Mouse (Mus musculus): ENCODE measurements around the gene Myo6. TPM values are rescaled to one million over a fixed set of nuclear protein-coding genes. Genes with fewer than 3 reads are reported as not detected.

Gene Myo6
- polyA plus RNA-seq, 1 experiment from 2014 or later, result 50.6 TPM

GRCm38 (mm10) chr9:80260905-80261304 is 96.1 kb downstream of the Myo6 start:
- no peak overlapping the region for H3K27ac ChIP-seq (ENCODE audit: low read length)
- H3K4me3 ChIP-seq (ENCODE audit: low read depth, low read length), result no peak overlapping the region
- H3K36me3 ChIP-seq (ENCODE audit: control insufficient read depth, insufficient read depth, low read length), result peaks cover 4% of the 10 kb centered on the region; the same call in 1 of the 2 replicates
- WGBS, result 66% methylated on average over 3 of the region's 3 CpGs
- ATAC-seq (ENCODE audit: insufficient number of reproducible peaks, insufficient read depth, low FRiP score, low read depth), result no peak
- no peak overlapping the region for H3K9ac ChIP-seq (replicated peaks; ENCODE audit: low read depth, low read length)
- no peak overlapping the region for H3K4me2 ChIP-seq (replicated peaks; ENCODE audit: low read depth, low read length)
- no peaks in the 10 kb centered on the region for H3K9me3 ChIP-seq (ENCODE audit: control insufficient read depth, low read depth, low read length)
- no peaks in the 10 kb centered on the region for H3K27me3 ChIP-seq (ENCODE audit: control insufficient read depth, insufficient read depth, low read length)
- peaks cover 6% of the 10 kb centered on the region; the same call in 1 of the 2 replicates for H3K4me1 ChIP-seq (ENCODE audit: control insufficient read depth, insufficient read depth, low read length)

- Histone ChIP-seq H3K9me3 (ENCODE audit: control insufficient read depth, low read depth, low read length) (no peaks in the 10 kb centered on the region), H3K4me2 (replicated peaks; ENCODE audit: low read depth, low read length) (no peak overlapping the region), H3K4me3 (ENCODE audit: low read depth, low read length) (no peak overlapping the region), H3K36me3 (ENCODE audit: control insufficient read depth, insufficient read depth, low read length) (peaks cover 4% of the 10 kb centered on the region; the same call in 1 of the 2 replicates), H3K9ac (replicated peaks; ENCODE audit: low read depth, low read length) (no peak overlapping the region), H3K4me1 (ENCODE audit: control insufficient read depth, insufficient read depth, low read length) (peaks cover 6% of the 10 kb centered on the region; the same call in 1 of the 2 replicates), H3K27ac (ENCODE audit: low read length) (no peak overlapping the region), H3K27me3 (ENCODE audit: control insufficient read depth, insufficient read depth, low read length) (no peaks in the 10 kb centered on the region)
- WGBS, result 44% methylated on average over 8 of the region's 8 CpGs
- ATAC-seq (ENCODE audit: insufficient number of reproducible peaks, insufficient read depth, low FRiP score, low read depth), result no peak
Measured at GRCm38 (mm10) chr9:80262367-80263026, 97.7 kb downstream of the Myo6 start.

GRCm38 (mm10) chr9:80266086-80266485 is 101.3 kb downstream of the Myo6 start:
- peaks cover 6% of the 10 kb centered on the region; the same call in 1 of the 2 replicates for H3K4me1 ChIP-seq (ENCODE audit: control insufficient read depth, insufficient read depth, low read length)
- no peak overlapping the region for H3K27ac ChIP-seq (ENCODE audit: low read length)
- H3K9me3 ChIP-seq (ENCODE audit: control insufficient read depth, low read depth, low read length), result no peaks in the 10 kb centered on the region
- ATAC-seq (ENCODE audit: insufficient number of reproducible peaks, insufficient read depth, low FRiP score, low read depth), result no peak
- H3K9ac ChIP-seq (replicated peaks; ENCODE audit: low read depth, low read length), result no peak overlapping the region
- WGBS, result 86% methylated on average over 7 of the region's 7 CpGs
- no peak overlapping the region for H3K4me2 ChIP-seq (replicated peaks; ENCODE audit: low read depth, low read length)
- H3K36me3 ChIP-seq (ENCODE audit: control insufficient read depth, insufficient read depth, low read length), result peaks cover 9% of the 10 kb centered on the region; the same call in 1 of the 2 replicates
- no peak overlapping the region for H3K4me3 ChIP-seq (ENCODE audit: low read depth, low read length)
- no peaks in the 10 kb centered on the region for H3K27me3 ChIP-seq (ENCODE audit: control insufficient read depth, insufficient read depth, low read length)

GRCm38 (mm10) chr9:80266507-80266906 is 101.7 kb downstream of the Myo6 start:
- no peak for ATAC-seq (ENCODE audit: insufficient number of reproducible peaks, insufficient read depth, low FRiP score, low read depth)

GRCm38 (mm10) chr9:80269596-80269995 is 104.8 kb downstream of the Myo6 start:
- Histone ChIP-seq H3K9ac (replicated peaks; ENCODE audit: low read depth, low read length) (no peak overlapping the region), H3K36me3 (ENCODE audit: control insufficient read depth, insufficient read depth, low read length) (peaks cover 8% of the 10 kb centered on the region), H3K9me3 (ENCODE audit: control insufficient read depth, low read depth, low read length) (no peaks in the 10 kb centered on the region), H3K4me3 (ENCODE audit: low read depth, low read length) (no peak overlapping the region), H3K27ac (ENCODE audit: low read length) (no peak overlapping the region), H3K27me3 (ENCODE audit: control insufficient read depth, insufficient read depth, low read length) (no peaks in the 10 kb centered on the region), H3K4me2 (replicated peaks; ENCODE audit: low read depth, low read length) (no peak overlapping the region), H3K4me1 (ENCODE audit: control insufficient read depth, insufficient read depth, low read length) (no peaks in the 10 kb centered on the region)
- 72% methylated on average over 8 of the region's 8 CpGs for WGBS
- no peak for ATAC-seq (ENCODE audit: insufficient number of reproducible peaks, insufficient read depth, low FRiP score, low read depth)

More at GRCm38 (mm10) chr9:80266507-80266906, 101.7 kb downstream of the Myo6 start:
- H3K4me3 ChIP-seq (ENCODE audit: low read depth, low read length), result no peak overlapping the region
- H3K27me3 ChIP-seq (ENCODE audit: control insufficient read depth, insufficient read depth, low read length), result no peaks in the 10 kb centered on the region
- no peak overlapping the region for H3K27ac ChIP-seq (ENCODE audit: low read length)
- WGBS, result 88% methylated on average over 7 of the region's 7 CpGs
- H3K9ac ChIP-seq (replicated peaks; ENCODE audit: low read depth, low read length), result no peak overlapping the region
- peaks cover 6% of the 10 kb centered on the region; the same call in 1 of the 2 replicates for H3K4me1 ChIP-seq (ENCODE audit: control insufficient read depth, insufficient read depth, low read length)
- peaks cover 9% of the 10 kb centered on the region; the same call in 1 of the 2 replicates for H3K36me3 ChIP-seq (ENCODE audit: control insufficient read depth, insufficient read depth, low read length)
- no peaks in the 10 kb centered on the region for H3K9me3 ChIP-seq (ENCODE audit: control insufficient read depth, low read depth, low read length)
- no peak overlapping the region for H3K4me2 ChIP-seq (replicated peaks; ENCODE audit: low read depth, low read length)

GRCm38 (mm10) chr9:80272951-80273350 is 108.1 kb downstream of the Myo6 start:
- Histone ChIP-seq H3K4me1 (ENCODE audit: control insufficient read depth, insufficient read depth, low read length) (0 out of 2 replicates have a peak, but pooled peaks cover 2% of the 10 kb centered on the region), H3K9me3 (ENCODE audit: control insufficient read depth, low read depth, low read length) (no peaks in the 10 kb centered on the region), H3K27me3 (ENCODE audit: control insufficient read depth, insufficient read depth, low read length) (no peaks in the 10 kb centered on the region), H3K4me2 (replicated peaks; ENCODE audit: low read depth, low read length) (no peak overlapping the region), H3K27ac (ENCODE audit: low read length) (no peak overlapping the region), H3K4me3 (ENCODE audit: low read depth, low read length) (no peak overlapping the region), H3K9ac (replicated peaks; ENCODE audit: low read depth, low read length) (no peak overlapping the region), H3K36me3 (ENCODE audit: control insufficient read depth, insufficient read depth, low read length) (peaks cover 11% of the 10 kb centered on the region)
- 86% methylated on average over 1 of the region's 1 CpGs for WGBS
- ATAC-seq (ENCODE audit: insufficient number of reproducible peaks, insufficient read depth, low FRiP score, low read depth), result no peak

GRCm38 (mm10) chr9:80275053-80275771 is 110.4 kb downstream of the Myo6 start:
- Histone ChIP-seq H3K9ac (replicated peaks; ENCODE audit: low read depth, low read length) (no peak overlapping the region), H3K27me3 (ENCODE audit: control insufficient read depth, insufficient read depth, low read length) (no peaks in the 10 kb centered on the region), H3K4me2 (replicated peaks; ENCODE audit: low read depth, low read length) (no peak overlapping the region), H3K4me3 (ENCODE audit: low read depth, low read length) (no peak overlapping the region), H3K9me3 (ENCODE audit: control insufficient read depth, low read depth, low read length) (no peaks in the 10 kb centered on the region), H3K36me3 (ENCODE audit: control insufficient read depth, insufficient read depth, low read length) (peaks cover 10% of the 10 kb centered on the region), H3K27ac (ENCODE audit: low read length) (peak overlapping the region; percentile 39; the same call in 1 of the 2 replicates), H3K4me1 (ENCODE audit: control insufficient read depth, insufficient read depth, low read length) (0 out of 2 replicates have a peak, but pooled peaks cover 2% of the 10 kb centered on the region)
- no peak for ATAC-seq (ENCODE audit: insufficient number of reproducible peaks, insufficient read depth, low FRiP score, low read depth)
- 71% methylated on average over 8 of the region's 8 CpGs for WGBS

GRCm38 (mm10) chr9:80275772-80276134 is 110.9 kb downstream of the Myo6 start:
- no peak overlapping the region for H3K4me2 ChIP-seq (replicated peaks; ENCODE audit: low read depth, low read length)
- H3K9me3 ChIP-seq (ENCODE audit: control insufficient read depth, low read depth, low read length), result no peaks in the 10 kb centered on the region
- WGBS, result 62% methylated on average over 1 of the region's 1 CpGs
- no peak overlapping the region for H3K4me3 ChIP-seq (ENCODE audit: low read depth, low read length)
- no peak overlapping the region for H3K9ac ChIP-seq (replicated peaks; ENCODE audit: low read depth, low read length)
- no peak for ATAC-seq (ENCODE audit: insufficient number of reproducible peaks, insufficient read depth, low FRiP score, low read depth)
- 0 out of 2 replicates have a peak, but pooled peaks cover 2% of the 10 kb centered on the region for H3K4me1 ChIP-seq (ENCODE audit: control insufficient read depth, insufficient read depth, low read length)
- no peaks in the 10 kb centered on the region for H3K27me3 ChIP-seq (ENCODE audit: control insufficient read depth, insufficient read depth, low read length)
- H3K27ac ChIP-seq (ENCODE audit: low read length), result no peak overlapping the region
- H3K36me3 ChIP-seq (ENCODE audit: control insufficient read depth, insufficient read depth, low read length), result peaks cover 6% of the 10 kb centered on the region

Data from stomach, embryonic 14.5 days (tissue).